Mouse (Mus musculus): ENCODE results near the gene Dnmt3c. TPM values are rescaled to one million over a fixed set of nuclear protein-coding genes. Genes with fewer than 3 reads are reported as not detected.
"Not testable (repeated sequence)": the region's sequence is repeated elsewhere in the genome, so short reads cannot be mapped to it uniquely, and the experiment has no call there.

Gene Dnmt3c
- polyA plus RNA-seq, 1 experiment from 2014 or later, result 0.06 TPM

DNA sequence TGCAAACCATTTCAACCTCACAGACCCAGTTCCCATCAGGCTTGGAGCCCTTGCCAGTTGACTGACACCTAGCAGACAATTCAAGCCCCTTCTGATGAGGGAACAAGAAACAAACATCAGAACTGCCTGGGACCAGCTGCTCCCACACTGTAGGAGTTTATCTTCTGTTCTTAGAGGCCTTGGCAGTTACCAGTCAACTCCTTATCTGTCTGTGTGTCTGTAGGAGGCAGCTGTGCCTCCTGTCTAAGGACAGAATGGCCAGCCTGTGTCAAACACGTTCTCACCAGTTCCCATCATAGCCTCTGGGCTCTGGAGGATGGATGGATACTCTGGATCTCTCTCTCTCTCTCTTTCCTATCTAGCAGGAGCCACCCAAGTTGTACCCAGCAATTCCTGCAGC is 21.1 kb upstream of the Dnmt3c start:
- not testable (repeated sequence) for H3K27me3 ChIP-seq; H3K9me3 ChIP-seq; H3K4me2 ChIP-seq; H3K9ac ChIP-seq; H3K4me1 ChIP-seq; H3K4me3 ChIP-seq; ATAC-seq (ENCODE audit: insufficient number of reproducible peaks, low FRiP score, low TSS enrichment, low read depth); H3K27ac ChIP-seq
- 85% methylated on average over 1 of the region's 1 CpGs for WGBS
- peaks cover 26% of the 10 kb centered on the region for H3K36me3 ChIP-seq

DNA sequence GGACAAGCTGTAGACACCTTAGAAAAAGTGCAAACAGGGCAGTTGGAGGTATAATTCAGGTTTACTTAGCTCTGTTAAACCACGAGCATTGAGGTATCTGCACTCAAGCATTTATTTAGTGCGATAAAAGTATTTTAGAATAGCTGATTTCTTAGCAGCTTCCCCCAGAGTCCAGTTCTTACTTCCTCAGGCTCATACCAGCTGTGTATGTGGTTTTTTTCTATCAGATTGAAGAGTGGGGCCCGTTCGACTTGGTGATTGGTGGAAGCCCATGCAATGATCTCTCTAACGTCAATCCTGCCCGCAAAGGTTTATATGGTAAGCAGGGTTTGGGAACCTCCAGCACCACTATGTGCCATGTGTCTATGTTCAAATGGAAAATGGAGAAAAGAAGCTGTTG is 19.5 kb upstream of the Dnmt3c start:
- no peak overlapping the region for H3K4me2 ChIP-seq
- WGBS, result 92% methylated on average over 6 of the region's 6 CpGs
- H3K9ac ChIP-seq, result no peak overlapping the region
- no peaks in the 10 kb centered on the region for H3K9me3 ChIP-seq
- no peaks in the 10 kb centered on the region for H3K4me1 ChIP-seq
- H3K36me3 ChIP-seq, result peaks cover 22% of the 10 kb centered on the region
- H3K27me3 ChIP-seq, result no peaks in the 10 kb centered on the region
- H3K27ac ChIP-seq, result no peak overlapping the region
- no peak for ATAC-seq (ENCODE audit: insufficient number of reproducible peaks, low FRiP score, low TSS enrichment, low read depth)
- H3K4me3 ChIP-seq, result no peak overlapping the region

DNA sequence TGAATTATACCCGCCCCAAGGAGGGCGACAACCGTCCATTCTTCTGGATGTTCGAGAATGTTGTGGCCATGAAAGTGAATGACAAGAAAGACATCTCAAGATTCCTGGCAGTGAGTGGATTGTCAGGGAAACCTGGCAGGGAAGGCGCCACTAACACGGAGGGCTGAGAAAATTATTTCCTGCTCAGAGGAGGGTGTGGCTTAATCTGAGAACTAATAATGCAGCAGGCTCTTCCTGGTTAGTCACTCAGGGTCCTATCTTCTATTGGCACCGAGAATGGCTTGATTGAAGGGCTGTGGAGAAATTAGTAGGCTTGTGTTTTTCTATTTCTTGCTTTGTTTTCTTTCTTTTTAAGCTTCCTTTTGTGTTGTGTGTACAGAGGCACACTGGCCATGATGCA is 18.9 kb upstream of the Dnmt3c start:
- 85% methylated on average over 7 of the region's 7 CpGs for WGBS
- H3K27me3 ChIP-seq, result no peaks in the 10 kb centered on the region
- no peak overlapping the region for H3K4me2 ChIP-seq
- peaks cover 22% of the 10 kb centered on the region for H3K36me3 ChIP-seq
- no peak overlapping the region for H3K27ac ChIP-seq
- no peaks in the 10 kb centered on the region for H3K9me3 ChIP-seq
- H3K9ac ChIP-seq, result no peak overlapping the region
- ATAC-seq (ENCODE audit: insufficient number of reproducible peaks, low FRiP score, low TSS enrichment, low read depth), result no peak
- no peaks in the 10 kb centered on the region for H3K4me1 ChIP-seq
- no peak overlapping the region for H3K4me3 ChIP-seq

DNA sequence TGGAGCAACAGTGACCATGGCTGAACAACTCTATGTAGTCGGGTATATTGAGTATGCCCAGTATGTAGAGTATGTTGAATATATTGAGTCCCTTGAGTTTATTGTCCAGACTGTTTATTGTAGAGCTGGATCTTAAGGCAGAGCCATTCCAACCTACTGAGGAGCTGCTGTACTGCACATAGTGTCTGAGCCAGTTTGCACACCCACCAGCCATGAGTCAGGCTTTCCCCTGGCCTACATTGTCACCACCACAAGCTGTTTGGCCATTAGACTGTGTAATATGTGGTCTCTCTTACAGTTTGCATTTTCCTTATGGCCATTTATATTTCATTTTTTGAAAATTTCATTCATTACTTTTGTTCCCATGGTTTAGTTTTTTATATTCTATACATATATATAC is 16.5 kb upstream of the Dnmt3c start:
- Histone ChIP-seq H3K4me2 (no peak overlapping the region), H3K9ac (no peak overlapping the region), H3K4me1 (no peaks in the 10 kb centered on the region), H3K9me3 (no peaks in the 10 kb centered on the region), H3K27ac (no peak overlapping the region), H3K4me3 (no peak overlapping the region), H3K36me3 (peaks cover 17% of the 10 kb centered on the region), H3K27me3 (no peaks in the 10 kb centered on the region)
- no peak for ATAC-seq (ENCODE audit: insufficient number of reproducible peaks, low FRiP score, low TSS enrichment, low read depth)
- WGBS, result 90% methylated on average over 1 of the region's 1 CpGs

DNA sequence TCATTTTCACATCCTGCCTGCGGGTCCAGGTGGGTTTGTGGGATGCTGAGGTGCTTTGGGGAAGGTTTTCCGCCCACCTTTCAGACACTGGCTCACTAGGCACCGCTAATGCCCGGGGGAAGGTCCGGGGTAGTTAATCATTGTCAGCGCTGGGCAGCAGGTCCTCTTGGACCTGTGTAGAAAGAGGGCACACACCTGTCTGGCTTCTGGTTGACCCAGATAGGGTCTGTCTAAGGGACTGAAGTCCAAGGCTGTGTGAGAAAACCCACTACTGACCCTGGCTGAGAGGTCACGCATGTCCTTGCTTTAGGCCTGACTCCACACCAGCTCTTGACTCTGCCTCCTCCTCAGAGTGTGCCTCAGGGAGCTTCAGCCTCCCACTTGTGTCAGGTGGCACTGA is 3.0 kb upstream of the Dnmt3c start:
- not testable (repeated sequence) for H3K4me2 ChIP-seq; H3K9ac ChIP-seq; H3K4me3 ChIP-seq; H3K36me3 ChIP-seq; H3K4me1 ChIP-seq; ATAC-seq (ENCODE audit: insufficient number of reproducible peaks, low FRiP score, low TSS enrichment, low read depth); H3K9me3 ChIP-seq; H3K27me3 ChIP-seq; H3K27ac ChIP-seq
- WGBS, result 84% methylated on average over 7 of the region's 7 CpGs

DNA sequence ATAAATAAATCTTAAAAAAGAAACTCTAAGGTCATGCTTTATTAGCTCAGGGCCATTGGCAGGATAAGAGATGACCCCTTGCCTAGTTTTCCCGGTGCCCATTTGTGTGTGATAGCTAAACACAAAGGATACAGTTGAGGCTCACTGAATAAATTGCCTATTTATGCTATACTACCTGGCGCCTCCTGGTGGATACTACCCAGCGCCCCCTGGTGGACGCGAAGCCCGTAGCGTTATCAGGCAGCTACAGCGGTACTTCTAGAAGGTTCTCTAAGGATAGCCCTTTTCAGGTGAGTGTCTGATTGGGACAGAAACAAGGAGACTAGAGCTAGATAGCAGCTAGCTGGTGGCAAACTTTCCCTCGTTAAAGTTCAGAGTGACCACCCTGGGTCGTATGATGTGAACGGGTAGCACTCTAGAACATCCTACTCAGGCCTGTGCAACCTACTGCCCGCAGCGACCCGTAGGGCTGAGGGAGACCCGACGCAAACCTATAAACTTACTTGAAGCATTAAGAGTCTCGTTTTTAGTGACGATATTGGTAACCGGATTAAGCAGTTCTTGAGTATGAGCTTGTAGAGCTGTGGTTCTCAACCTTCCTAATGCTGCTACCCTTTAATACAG is 1.9 kb upstream of the Dnmt3c start:
- WGBS, result 63% methylated on average over 19 of the region's 19 CpGs
- H3K4me3 ChIP-seq, result no peak overlapping the region
- no peak for ATAC-seq (ENCODE audit: insufficient number of reproducible peaks, low FRiP score, low TSS enrichment, low read depth)
- H3K4me1 ChIP-seq, result no peaks in the 10 kb centered on the region
- H3K27me3 ChIP-seq, result no peaks in the 10 kb centered on the region
- no peak overlapping the region for H3K9ac ChIP-seq
- no peaks in the 10 kb centered on the region for H3K9me3 ChIP-seq
- H3K36me3 ChIP-seq, result no peaks in the 10 kb centered on the region
- H3K4me2 ChIP-seq, result no peak overlapping the region
- H3K27ac ChIP-seq, result no peak overlapping the region

DNA sequence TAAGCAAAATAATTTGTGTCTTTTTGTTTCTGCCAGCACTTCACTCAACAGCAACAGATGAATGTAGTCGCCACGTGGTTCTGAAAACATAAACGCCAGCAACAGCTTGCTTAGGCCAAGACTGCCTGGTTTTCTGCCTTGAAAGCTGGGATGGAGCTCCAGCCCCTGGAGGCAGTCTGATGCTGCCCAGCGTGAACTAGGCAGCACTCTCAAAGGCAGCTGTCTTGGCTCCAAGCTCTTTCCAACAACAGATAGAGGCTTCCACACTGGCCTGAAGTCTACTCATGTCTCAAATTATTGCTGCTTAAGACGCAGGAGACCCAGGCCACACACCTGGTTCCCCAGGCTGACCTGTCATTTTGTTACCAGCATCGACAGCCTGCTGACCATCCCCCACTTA is 6.9 kb downstream of the Dnmt3c start:
- no peaks in the 10 kb centered on the region; the same call in 1 of the 2 replicates for H3K4me1 ChIP-seq
- no peak overlapping the region for H3K27ac ChIP-seq
- no peak overlapping the region for H3K4me2 ChIP-seq
- H3K4me3 ChIP-seq, result no peak overlapping the region
- H3K27me3 ChIP-seq, result no peaks in the 10 kb centered on the region
- 33% methylated on average over 6 of the region's 6 CpGs for WGBS
- H3K36me3 ChIP-seq, result no peaks in the 10 kb centered on the region
- no peak for ATAC-seq (ENCODE audit: insufficient number of reproducible peaks, low FRiP score, low TSS enrichment, low read depth)
- no peaks in the 10 kb centered on the region for H3K9me3 ChIP-seq
- no peak overlapping the region for H3K9ac ChIP-seq

DNA sequence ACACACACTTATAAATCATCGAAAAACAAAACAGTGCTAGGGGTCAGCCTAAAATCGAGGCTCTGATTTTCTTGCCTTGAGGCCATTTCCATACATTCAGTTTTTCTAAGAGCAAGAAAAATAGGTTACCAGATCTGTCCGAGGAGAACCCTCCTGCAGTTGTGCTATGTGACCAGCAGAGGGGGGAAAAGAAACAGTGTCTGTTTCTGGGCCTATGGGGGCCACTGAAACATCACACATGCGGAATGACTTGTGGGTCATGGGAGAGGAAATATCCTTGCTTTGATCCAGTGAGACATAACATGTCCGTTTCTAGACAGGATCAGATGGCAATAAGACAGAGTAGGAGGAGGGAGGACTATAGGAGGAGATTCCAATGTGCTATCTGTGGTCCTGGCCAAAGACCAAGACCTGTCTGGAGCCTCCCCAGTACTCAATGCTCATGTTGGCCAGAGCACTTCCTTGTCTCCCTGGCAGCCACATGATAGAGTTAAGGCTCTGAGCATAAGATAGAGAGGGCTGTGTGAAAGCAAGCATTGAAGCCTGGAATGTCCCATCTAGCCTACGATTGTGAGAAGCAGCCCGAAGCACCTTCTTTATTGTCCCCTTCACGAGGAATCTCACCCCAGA is 14.4 kb downstream of the Dnmt3c start:
- WGBS, result 45% methylated on average over 8 of the region's 8 CpGs
- H3K4me2 ChIP-seq, result no peak overlapping the region
- no peaks in the 10 kb centered on the region for H3K27me3 ChIP-seq
- no peak for ATAC-seq (ENCODE audit: insufficient number of reproducible peaks, low FRiP score, low TSS enrichment, low read depth)
- no peak overlapping the region for H3K9ac ChIP-seq
- no peaks in the 10 kb centered on the region for H3K36me3 ChIP-seq
- H3K4me3 ChIP-seq, result no peak overlapping the region
- no peak overlapping the region for H3K27ac ChIP-seq
- no peaks in the 10 kb centered on the region for H3K4me1 ChIP-seq
- H3K9me3 ChIP-seq, result no peaks in the 10 kb centered on the region

DNA sequence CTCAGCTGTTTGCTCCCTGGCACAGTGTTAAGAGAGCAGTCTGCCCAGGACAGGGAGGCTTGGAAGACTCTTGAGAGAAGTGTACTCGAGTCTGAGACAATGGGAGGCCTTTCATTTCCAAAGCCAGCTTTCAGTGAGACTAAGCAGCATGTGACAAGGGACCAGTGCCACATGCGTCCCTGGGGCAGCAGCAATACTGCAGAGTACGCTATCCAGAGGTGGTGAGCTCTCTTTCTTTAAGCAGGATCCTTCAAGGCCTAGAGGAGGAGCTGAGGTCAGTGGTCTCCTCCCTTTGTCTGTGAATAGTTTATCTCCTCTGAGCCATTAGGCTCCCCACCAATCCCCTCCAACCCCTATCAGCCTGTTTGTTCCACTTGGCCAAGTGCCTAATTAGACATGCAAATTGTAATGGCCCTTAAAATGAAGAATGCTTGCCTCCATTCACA is 16.2 kb downstream of the Dnmt3c start:
- Histone ChIP-seq H3K4me3 (no peak overlapping the region), H3K4me1 (no peaks in the 10 kb centered on the region), H3K4me2 (no peak overlapping the region), H3K27ac (peak overlapping the region; percentile 63), H3K9me3 (no peaks in the 10 kb centered on the region), H3K27me3 (no peaks in the 10 kb centered on the region), H3K36me3 (no peaks in the 10 kb centered on the region), H3K9ac (no peak overlapping the region)
- WGBS, result 55% methylated on average over 3 of the region's 3 CpGs
- no peak for ATAC-seq (ENCODE audit: insufficient number of reproducible peaks, low FRiP score, low TSS enrichment, low read depth)

DNA sequence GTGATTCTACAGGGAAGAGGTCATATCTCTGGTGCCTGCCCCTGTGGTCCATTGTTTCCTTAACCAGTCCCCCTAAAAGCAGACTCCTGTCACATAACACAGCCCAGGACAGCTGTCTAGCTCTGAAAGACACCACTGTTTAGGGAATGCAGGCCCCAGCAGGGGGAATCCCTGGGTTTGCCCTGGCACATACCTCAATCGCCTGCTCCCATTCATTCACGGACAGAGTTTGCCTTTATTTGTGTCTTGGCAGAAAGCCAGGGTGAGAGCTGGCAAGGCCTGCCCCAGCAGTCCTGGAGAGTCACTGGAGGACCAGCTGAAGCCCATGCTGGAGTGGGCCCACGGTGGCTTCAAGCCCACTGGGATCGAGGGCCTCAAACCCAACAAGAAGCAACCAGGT is 16.8 kb downstream of the Dnmt3c start:
- Histone ChIP-seq H3K4me2 (no peak overlapping the region), H3K27ac (peak overlapping the region; percentile 63), H3K36me3 (no peaks in the 10 kb centered on the region), H3K9ac (no peak overlapping the region), H3K4me3 (no peak overlapping the region), H3K27me3 (no peaks in the 10 kb centered on the region), H3K4me1 (no peaks in the 10 kb centered on the region), H3K9me3 (no peaks in the 10 kb centered on the region)
- peak; percentile 77; the same call in 1 of the 2 replicates for ATAC-seq (ENCODE audit: insufficient number of reproducible peaks, low FRiP score, low TSS enrichment, low read depth)
- WGBS, result 27% methylated on average over 4 of the region's 4 CpGs

DNA sequence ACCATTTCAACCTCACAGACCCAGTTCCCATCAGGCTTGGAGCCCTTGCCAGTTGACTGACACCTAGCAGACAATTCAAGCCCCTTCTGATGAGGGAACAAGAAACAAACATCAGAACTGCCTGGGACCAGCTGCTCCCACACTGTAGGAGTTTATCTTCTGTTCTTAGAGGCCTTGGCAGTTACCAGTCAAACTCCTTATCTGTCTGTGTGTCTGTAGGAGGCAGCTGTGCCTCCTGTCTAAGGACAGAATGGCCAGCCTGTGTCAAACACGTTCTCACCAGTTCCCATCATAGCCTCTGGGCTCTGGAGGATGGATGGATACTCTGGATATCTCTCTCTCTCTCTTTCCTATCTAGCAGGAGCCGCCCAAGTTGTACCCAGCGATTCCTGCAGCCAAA is 21.4 kb downstream of the Dnmt3c start:
- H3K4me1 ChIP-seq; H3K4me2 ChIP-seq; H3K9me3 ChIP-seq; H3K36me3 ChIP-seq; H3K27me3 ChIP-seq; H3K27ac ChIP-seq; H3K4me3 ChIP-seq; ATAC-seq (ENCODE audit: insufficient number of reproducible peaks, low FRiP score, low TSS enrichment, low read depth); H3K9ac ChIP-seq: not testable (repeated sequence)
- 66% methylated on average over 3 of the region's 3 CpGs for WGBS

DNA sequence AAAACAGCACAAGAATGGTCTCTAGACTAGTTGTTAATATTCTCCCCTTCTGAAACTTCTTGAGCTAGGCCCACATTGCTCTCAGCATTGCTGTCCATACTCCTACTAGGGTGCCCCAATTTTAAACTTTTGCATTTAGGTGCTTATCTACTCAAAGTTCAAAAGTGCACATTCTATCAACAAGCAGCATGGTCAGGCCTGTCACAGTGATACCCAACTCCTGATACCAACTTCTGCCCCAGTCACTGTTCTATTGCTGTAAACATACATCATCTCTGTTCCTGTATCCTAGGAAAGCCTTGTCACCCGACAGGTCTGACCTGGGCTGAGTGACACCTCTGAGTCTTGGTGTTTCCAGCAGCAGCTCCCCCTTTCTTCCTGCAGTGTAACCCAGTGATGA is 26.6 kb downstream of the Dnmt3c start:
- no peaks in the 10 kb centered on the region for H3K36me3 ChIP-seq
- H3K4me1 ChIP-seq, result no peaks in the 10 kb centered on the region
- H3K4me2 ChIP-seq, result no peak overlapping the region
- H3K9me3 ChIP-seq, result no peaks in the 10 kb centered on the region; the same call in 1 of the 2 replicates
- H3K27ac ChIP-seq, result no peak overlapping the region
- no peak for ATAC-seq (ENCODE audit: insufficient number of reproducible peaks, low FRiP score, low TSS enrichment, low read depth)
- H3K4me3 ChIP-seq, result no peak overlapping the region
- H3K9ac ChIP-seq, result no peak overlapping the region
- 69% methylated on average over 1 of the region's 1 CpGs for WGBS
- H3K27me3 ChIP-seq, result no peaks in the 10 kb centered on the region

DNA sequence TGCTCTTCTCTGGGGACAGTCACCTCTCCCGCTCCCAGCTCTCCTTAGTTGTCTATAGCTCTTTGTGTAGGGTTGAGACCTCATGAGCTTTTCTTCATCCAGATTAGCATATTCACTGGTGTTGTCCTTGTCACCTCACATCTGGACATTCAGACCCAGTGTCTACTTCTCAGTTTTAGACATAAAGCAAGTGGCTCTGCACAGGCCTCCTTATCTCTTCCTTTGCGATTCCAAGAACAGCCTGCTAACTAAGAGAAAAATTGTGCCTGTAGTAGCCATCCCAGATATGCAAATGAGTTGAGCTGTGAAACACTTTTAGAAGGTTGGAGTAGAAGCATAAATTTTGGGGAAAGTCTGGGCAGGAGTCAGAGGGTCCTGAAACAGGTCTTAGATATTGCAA is 28.0 kb downstream of the Dnmt3c start:
- WGBS, result 93% methylated on average over 2 of the region's 2 CpGs
- Histone ChIP-seq H3K9ac (no peak overlapping the region), H3K27me3 (no peaks in the 10 kb centered on the region), H3K9me3 (no peaks in the 10 kb centered on the region; the same call in 1 of the 2 replicates), H3K4me3 (no peak overlapping the region), H3K27ac (no peak overlapping the region), H3K36me3 (no peaks in the 10 kb centered on the region), H3K4me2 (no peak overlapping the region), H3K4me1 (no peaks in the 10 kb centered on the region)
- ATAC-seq (ENCODE audit: insufficient number of reproducible peaks, low FRiP score, low TSS enrichment, low read depth), result no peak

All from limb, embryonic 15.5 days (tissue).